Mouse (Mus musculus) kidney, embryonic 14.5 days (tissue): ENCODE measurements at regions not wholly inside any gene's neighbourhood (a gene's known extent, or its start where the extent isn't known, plus 50 kb on each side); places are given as distances from the start of the nearest gene placed in this dataset.

Experiments used
- ATAC-seq: fragments of 200-750 bp; cut with Nextera tagmentation; 2 replicates; pipeline ENCODE4 v1.8.0; 2017; ENCODE audit warnings: moderate number of reproducible peaks, mild to moderate bottlenecking, moderate TSS enrichment, moderate library complexity; ENCODE audit not compliant: low FRiP score, low TSS enrichment
- H3K27ac ChIP-seq: fragments of 300-500 bp; sonication (generic); 2 replicates; pipeline ENCODE4 v1.5.1; 2014; ENCODE audit warnings: low read depth, mild to moderate bottlenecking, low read length, moderate library complexity, mixed read lengths
- H3K27me3 ChIP-seq: fragments of 300-500 bp; sonication (generic); 2 replicates; pipeline ENCODE4 v1.6.1; 2014; ENCODE audit warnings: mild to moderate bottlenecking, low read length; ENCODE audit not compliant: control insufficient read depth, insufficient read depth
- H3K36me3 ChIP-seq: fragments of 300-500 bp; sonication (generic); 2 replicates; pipeline ENCODE4 v1.6.1; 2014; ENCODE audit warnings: low read length, mixed read lengths; ENCODE audit not compliant: control insufficient read depth, insufficient read depth
- H3K4me1 ChIP-seq: fragments of 300-500 bp; sonication (generic); 2 replicates; pipeline ENCODE4 v1.6.1; 2014; ENCODE audit warnings: low read length, mixed read lengths; ENCODE audit not compliant: control insufficient read depth, insufficient read depth
- H3K4me2 ChIP-seq: fragments of 300-500 bp; sonication (generic); replicated peaks from 2 replicates; pipeline ENCODE4 v1.6.1; 2014; ENCODE audit warnings: low read depth, mild to moderate bottlenecking, low read length
- H3K4me3 ChIP-seq: fragments of 300-500 bp; sonication (generic); 2 replicates; pipeline ENCODE4 v1.5.1; 2014; ENCODE audit warnings: mild to moderate bottlenecking, low read length
- H3K9ac ChIP-seq: fragments of 300-500 bp; sonication (generic); 2 replicates; pipeline ENCODE4 v1.6.1; 2014; ENCODE audit warnings: low read depth, mild to moderate bottlenecking, low read length, moderate library complexity
- H3K9me3 ChIP-seq: fragments of 300-500 bp; sonication (generic); 2 replicates; pipeline ENCODE4 v1.6.1; 2016; ENCODE audit warnings: low read length; ENCODE audit not compliant: control insufficient read depth
- WGBS: fragments of 180-500 bp; shearing (Covaris S2); extraction: QIAGEN DNeasy Blood & Tissue Kit; methylation state at CpG from one replicate; pipeline ENCODE4 v1.1.7; 2014; 5-methylcytosine and 5-hydroxymethylcytosine counted together

DNA sequence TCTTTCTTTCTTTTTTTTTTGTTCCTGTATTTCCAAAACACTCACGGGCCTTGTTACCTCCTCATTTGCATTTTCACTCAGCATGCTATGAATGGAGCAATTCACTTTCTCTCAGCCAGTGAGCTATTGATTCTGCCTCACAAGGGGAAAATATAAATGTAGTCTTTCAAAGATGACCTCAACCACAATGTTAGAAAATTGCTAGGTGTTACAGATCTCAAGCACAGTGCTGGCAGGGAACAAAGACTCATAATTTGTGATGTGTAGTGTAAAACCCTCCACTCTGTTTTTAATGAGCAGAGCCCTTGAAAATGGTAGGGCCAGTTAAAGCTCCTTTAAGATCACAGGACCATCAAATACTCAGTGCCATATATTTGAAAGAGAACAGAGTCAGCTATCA, 353.8 kb downstream of the Bckdhb start:
- H3K4me2 ChIP-seq: no peak overlapping the region
- no peaks in the 10 kb centered on the region for H3K4me1 ChIP-seq
- no peak overlapping the region for H3K27ac ChIP-seq
- no peak for ATAC-seq
- no peaks in the 10 kb centered on the region for H3K36me3 ChIP-seq
- H3K27me3 ChIP-seq: no peaks in the 10 kb centered on the region
- no peaks in the 10 kb centered on the region for H3K9me3 ChIP-seq
- 46% methylated on average over 1 of the region's 1 CpGs for WGBS
- no peak overlapping the region for H3K4me3 ChIP-seq
- H3K9ac ChIP-seq: no peak overlapping the region

DNA sequence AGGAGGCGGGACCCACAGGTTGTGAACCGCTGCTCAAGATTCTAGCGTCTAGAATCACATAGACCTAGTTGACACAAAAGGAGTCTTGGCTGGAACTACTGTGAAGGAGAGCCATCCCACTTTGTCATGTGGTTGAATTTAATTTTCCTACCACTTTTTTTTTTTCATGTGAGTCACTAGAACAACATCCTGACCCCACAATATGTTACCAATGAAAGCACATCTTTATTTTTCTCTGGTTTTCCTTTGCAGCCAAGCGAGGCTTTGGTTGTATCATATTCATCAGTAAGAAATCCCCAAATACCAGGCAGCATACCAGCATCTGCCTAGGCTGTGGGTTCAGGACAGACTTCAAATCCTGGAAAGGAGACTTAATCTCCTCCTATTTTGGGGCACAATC, 356.0 kb downstream of the Bckdhb start:
- no peaks in the 10 kb centered on the region for H3K36me3 ChIP-seq
- H3K27me3 ChIP-seq: no peaks in the 10 kb centered on the region
- no peak overlapping the region for H3K4me2 ChIP-seq
- 88% methylated on average over 4 of the region's 4 CpGs for WGBS
- H3K27ac ChIP-seq: no peak overlapping the region
- no peaks in the 10 kb centered on the region for H3K9me3 ChIP-seq
- H3K9ac ChIP-seq: no peak overlapping the region
- no peak for ATAC-seq
- no peaks in the 10 kb centered on the region for H3K4me1 ChIP-seq
- no peak overlapping the region for H3K4me3 ChIP-seq

DNA sequence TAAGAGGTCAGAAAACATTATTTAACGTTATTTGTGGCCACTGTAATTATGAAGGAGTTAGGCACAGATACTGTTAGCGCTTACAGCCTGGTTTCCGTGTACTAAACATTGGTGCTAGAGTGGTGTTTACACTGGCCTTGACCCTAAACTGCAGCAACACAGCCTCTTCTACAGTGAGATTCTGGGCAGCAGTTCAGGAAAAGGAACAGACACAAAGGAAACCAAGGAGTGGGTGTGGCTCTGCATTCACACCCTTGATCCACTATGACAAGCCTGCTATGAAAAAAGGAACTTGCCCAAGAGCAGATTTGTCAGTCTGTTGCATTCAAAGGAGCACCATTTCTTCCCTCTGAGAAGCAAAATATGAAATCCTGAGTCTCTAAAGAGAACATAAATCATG, 356.7 kb downstream of the Bckdhb start:
- no peak for ATAC-seq
- H3K27ac ChIP-seq: no peak overlapping the region
- H3K4me1 ChIP-seq: no peaks in the 10 kb centered on the region

DNA sequence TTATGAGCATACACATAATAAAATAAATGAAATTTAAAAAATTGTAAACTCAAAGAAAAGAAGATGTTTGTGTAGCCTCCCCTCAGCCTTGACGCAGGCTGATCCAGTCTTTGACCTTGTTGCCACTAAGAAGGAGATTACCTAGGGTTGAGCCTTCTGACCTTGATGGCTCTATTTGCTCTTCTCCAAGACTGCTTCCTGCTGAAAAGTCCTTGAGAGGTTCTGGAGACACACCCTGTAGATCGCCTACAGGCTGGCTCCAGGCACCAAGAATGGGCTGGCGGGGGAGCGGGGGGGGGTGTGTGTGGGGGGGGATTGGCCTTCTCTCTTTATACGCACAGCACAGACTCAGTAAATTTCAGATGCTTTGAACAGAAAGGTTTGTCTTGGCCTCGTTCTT, 358.4 kb downstream of the Bckdhb start:
- Histone ChIP-seq H3K4me3 (no peak overlapping the region), H3K9ac (no peak overlapping the region), H3K9me3 (no peaks in the 10 kb centered on the region), H3K27me3 (no peaks in the 10 kb centered on the region), H3K4me2 (no peak overlapping the region), H3K4me1 (no peaks in the 10 kb centered on the region), H3K27ac (no peak overlapping the region), H3K36me3 (no peaks in the 10 kb centered on the region)
- ATAC-seq: no peak
- 90% methylated on average over 4 of the region's 6 CpGs for WGBS

More for the DNA sequence above, 356.7 kb downstream of the Bckdhb start:
- 64% methylated on average over 3 of the region's 3 CpGs for WGBS
- H3K36me3 ChIP-seq: no peaks in the 10 kb centered on the region
- H3K4me3 ChIP-seq: no peak overlapping the region
- no peak overlapping the region for H3K4me2 ChIP-seq
- no peaks in the 10 kb centered on the region for H3K9me3 ChIP-seq
- no peaks in the 10 kb centered on the region for H3K27me3 ChIP-seq
- no peak overlapping the region for H3K9ac ChIP-seq

DNA sequence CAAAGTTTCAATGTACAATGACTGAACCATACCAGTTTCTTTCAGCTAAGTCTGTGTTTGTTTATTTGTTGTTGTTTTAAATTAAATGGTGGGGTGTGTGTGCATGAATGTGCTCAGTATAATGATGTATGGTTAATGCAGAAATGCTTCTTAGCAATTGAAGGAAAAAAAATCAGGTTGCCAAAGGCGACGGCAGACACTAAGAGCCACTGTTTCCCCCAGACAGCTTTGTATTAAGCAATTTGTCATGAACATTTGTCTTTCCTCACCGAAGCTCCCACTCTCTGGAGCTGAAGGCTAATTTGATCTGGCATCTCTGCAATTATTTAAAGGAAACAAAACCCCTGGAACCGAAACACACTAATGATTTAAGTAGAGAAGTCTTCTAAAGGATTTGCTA, 360.7 kb downstream of the Bckdhb start:
- Histone ChIP-seq H3K9ac (no peak overlapping the region), H3K4me3 (no peak overlapping the region), H3K9me3 (no peaks in the 10 kb centered on the region), H3K36me3 (no peaks in the 10 kb centered on the region), H3K27ac (no peak overlapping the region), H3K27me3 (no peaks in the 10 kb centered on the region), H3K4me1 (no peaks in the 10 kb centered on the region), H3K4me2 (no peak overlapping the region)
- 31% methylated on average over 4 of the region's 4 CpGs for WGBS
- no peak for ATAC-seq

DNA sequence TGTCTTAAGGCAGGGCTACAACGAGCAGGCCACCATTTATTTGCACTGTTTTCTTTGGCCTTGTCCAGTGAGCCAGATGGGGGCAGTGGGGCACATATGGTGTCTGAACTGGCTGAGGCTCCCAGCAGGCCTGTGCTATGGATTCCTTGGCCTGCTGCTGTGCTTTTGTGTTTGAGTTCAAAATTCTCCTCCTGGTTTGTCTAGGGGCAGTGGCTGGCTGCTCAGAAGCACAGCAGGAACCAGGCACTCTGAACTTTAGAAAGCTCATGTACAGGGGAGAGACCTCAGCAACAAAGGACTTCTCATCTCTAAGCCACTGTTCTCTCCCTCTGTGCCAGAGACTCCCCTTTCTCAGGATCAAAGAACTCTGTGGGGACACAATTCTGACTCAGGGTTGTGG, 370.9 kb downstream of the Bckdhb start:
- Histone ChIP-seq H3K27ac (no peak overlapping the region), H3K4me3 (no peak overlapping the region), H3K9me3 (no peaks in the 10 kb centered on the region), H3K4me2 (no peak overlapping the region), H3K36me3 (no peaks in the 10 kb centered on the region), H3K27me3 (no peaks in the 10 kb centered on the region), H3K9ac (no peak overlapping the region), H3K4me1 (no peaks in the 10 kb centered on the region)
- no peak for ATAC-seq
- 36% methylated on average over 1 of the region's 1 CpGs for WGBS

DNA sequence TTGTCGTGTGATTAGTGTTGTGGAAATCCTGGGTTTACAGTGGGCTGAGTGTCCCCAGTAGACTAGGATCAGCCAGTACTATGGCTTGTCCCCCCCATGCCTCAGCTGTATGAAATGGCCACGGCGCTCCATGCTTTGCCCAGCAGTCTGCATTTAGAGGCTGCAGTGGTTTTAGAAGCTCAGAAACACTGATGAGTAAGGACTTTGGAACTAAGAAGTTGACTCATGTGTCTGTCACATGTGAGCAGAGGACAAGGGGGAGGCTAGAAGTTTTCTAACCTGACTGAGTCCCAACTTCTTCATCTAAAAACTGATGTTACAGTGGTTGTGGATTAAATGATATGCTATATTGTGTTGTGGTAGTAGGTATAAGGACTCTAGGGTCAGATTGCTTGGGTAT, 371.5 kb downstream of the Bckdhb start:
- 85% methylated on average over 3 of the region's 3 CpGs for WGBS
- Histone ChIP-seq H3K36me3 (no peaks in the 10 kb centered on the region), H3K4me2 (no peak overlapping the region), H3K27ac (no peak overlapping the region), H3K4me3 (no peak overlapping the region), H3K9ac (no peak overlapping the region), H3K27me3 (no peaks in the 10 kb centered on the region), H3K9me3 (no peaks in the 10 kb centered on the region), H3K4me1 (no peaks in the 10 kb centered on the region)
- ATAC-seq: no peak

DNA sequence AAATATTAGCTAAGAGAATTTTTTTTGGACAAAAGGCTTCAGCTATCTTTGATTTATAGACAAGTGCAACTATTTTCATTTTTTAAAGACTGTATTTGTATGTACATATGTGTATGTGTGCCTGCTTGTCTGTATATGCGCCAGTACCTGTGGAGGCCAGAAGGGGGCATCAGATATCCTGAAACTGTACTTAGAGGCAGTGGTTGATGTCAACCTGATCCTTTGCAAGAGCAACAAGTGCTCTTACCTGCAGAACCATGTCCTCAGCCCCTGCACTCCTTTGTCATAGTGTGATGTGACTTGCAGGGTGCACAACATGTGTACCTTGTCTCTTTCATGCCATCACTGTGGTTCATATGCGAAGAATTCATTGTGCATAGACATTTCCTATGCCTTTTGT, 379.5 kb downstream of the Bckdhb start:
- Histone ChIP-seq H3K4me3 (no peak overlapping the region), H3K36me3 (no peaks in the 10 kb centered on the region), H3K9ac (no peak overlapping the region), H3K4me1 (no peaks in the 10 kb centered on the region), H3K4me2 (no peak overlapping the region), H3K9me3 (no peaks in the 10 kb centered on the region), H3K27ac (no peak overlapping the region), H3K27me3 (no peaks in the 10 kb centered on the region)
- no peak for ATAC-seq
- WGBS: 93% methylated on average over 2 of the region's 2 CpGs

DNA sequence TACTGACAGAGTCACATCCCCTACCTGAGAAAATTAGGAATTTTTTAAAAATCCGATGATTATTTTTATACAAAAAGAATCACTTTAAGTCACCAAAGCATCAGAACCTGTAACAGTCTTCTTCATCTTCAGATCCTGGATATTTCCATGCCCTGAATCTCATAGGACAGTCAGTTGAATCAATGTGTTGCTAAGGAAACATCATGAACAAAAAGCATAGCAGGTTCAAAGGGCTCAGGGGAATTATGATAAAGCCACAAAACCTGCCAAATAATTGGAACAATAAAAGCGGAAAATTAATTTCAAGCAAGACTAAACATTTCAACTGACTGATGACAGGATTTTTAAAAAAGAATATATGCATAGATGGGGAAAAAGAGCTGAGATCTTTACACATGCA, 393.9 kb downstream of the Bckdhb start:
- WGBS: 87% methylated on average over 2 of the region's 2 CpGs
- no peaks in the 10 kb centered on the region for H3K36me3 ChIP-seq
- no peaks in the 10 kb centered on the region for H3K9me3 ChIP-seq
- H3K4me1 ChIP-seq: no peaks in the 10 kb centered on the region
- no peak overlapping the region for H3K27ac ChIP-seq
- no peaks in the 10 kb centered on the region for H3K27me3 ChIP-seq
- H3K9ac ChIP-seq: no peak overlapping the region
- no peak overlapping the region for H3K4me3 ChIP-seq
- H3K4me2 ChIP-seq: no peak overlapping the region
- no peak for ATAC-seq

DNA sequence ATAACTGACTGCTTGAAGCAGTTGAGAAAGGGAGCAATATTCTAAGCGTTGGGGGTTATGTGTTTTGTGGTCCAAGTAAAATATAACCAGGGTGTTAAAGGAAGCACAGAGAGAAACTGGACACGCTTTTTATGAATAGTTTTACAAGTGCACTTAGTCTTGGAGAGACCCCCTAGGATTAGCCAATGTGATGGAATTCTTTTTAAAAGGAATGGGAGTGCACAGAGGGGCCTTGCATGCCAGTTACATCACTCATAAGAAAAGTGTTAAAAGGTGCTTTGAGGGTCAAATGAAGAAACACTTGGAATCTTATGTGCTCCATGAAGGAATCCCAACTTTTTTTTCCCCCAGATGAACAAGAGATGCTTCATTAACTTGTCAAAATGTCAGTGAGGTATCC, 394.4 kb downstream of the Bckdhb start:
- Histone ChIP-seq H3K4me2 (no peak overlapping the region), H3K9ac (no peak overlapping the region), H3K4me3 (no peak overlapping the region), H3K36me3 (no peaks in the 10 kb centered on the region), H3K4me1 (no peaks in the 10 kb centered on the region), H3K9me3 (no peaks in the 10 kb centered on the region), H3K27ac (no peak overlapping the region), H3K27me3 (no peaks in the 10 kb centered on the region)
- WGBS: 66% methylated on average over 2 of the region's 2 CpGs
- no peak for ATAC-seq
